Mouse (Mus musculus): Measurements from ENCODE around the gene Rnf222.
"Not testable (repeated sequence)": the region's sequence is repeated elsewhere in the genome, so short reads cannot be mapped to it uniquely, and the experiment has no call there.

The Rnf222 gene

GRCm38 (mm10) chr11:68908846-68909503 lies 20.6 kb downstream of the Rnf222 start:
- in situ Hi-C loops (cut with MseI, MboI) = loop anchor here (5.0 kb wide), 1 partner anchor 73 kb away; no protein-coding TSS in a partner anchor

GRCm38 (mm10) chr11:68911531-68912177 lies 23.3 kb downstream of the Rnf222 start:
- in situ Hi-C loops (cut with MseI, MboI) = no loop called here

- in situ Hi-C loops (cut with MseI, MboI) = no loop called here
Observed at GRCm38 (mm10) chr11:68914566-68914965, 26.2 kb downstream of the Rnf222 start.

- in situ Hi-C loops (cut with MseI, MboI) = no loop called here
Observed at GRCm38 (mm10) chr11:68923191-68923590, 34.8 kb downstream of the Rnf222 start.

- in situ Hi-C loops (cut with MseI, MboI) = no loop called here
Observed at GRCm38 (mm10) chr11:68924749-68925148, 36.4 kb downstream of the Rnf222 start.

GRCm38 (mm10) chr11:68926981-68927380 lies 38.6 kb downstream of the Rnf222 start, which contains the start of gene Odf4:
Gene Odf4 (minus strand): TSS chr11:68927081.
- in situ Hi-C loops (cut with MseI, MboI) = no loop called here

- in situ Hi-C loops (cut with MseI, MboI) = no loop called here
Observed at GRCm38 (mm10) chr11:68929947-68930346, 41.6 kb downstream of the Rnf222 start.

GRCm38 (mm10) chr11:68933885-68934507 lies 45.6 kb downstream of the Rnf222 start:
- in situ Hi-C loops (cut with MseI, MboI) = no loop called here

- in situ Hi-C loops (cut with MseI, MboI) = not testable (repeated sequence)
Observed at GRCm38 (mm10) chr11:68936951-68937350, 48.6 kb downstream of the Rnf222 start.

GRCm38 (mm10) chr11:68939451-68940304 lies 51.3 kb downstream of the Rnf222 start:
- in situ Hi-C loops (cut with MseI, MboI) = no loop called here

- in situ Hi-C loops (cut with MseI, MboI) = no loop called here
Observed at GRCm38 (mm10) chr11:68940516-68940915, 52.2 kb downstream of the Rnf222 start.

- in situ Hi-C loops (cut with MseI, MboI) = no loop called here
Observed at GRCm38 (mm10) chr11:68942731-68943130, 54.4 kb downstream of the Rnf222 start.

- in situ Hi-C loops (cut with MseI, MboI) = no loop called here
Observed at GRCm38 (mm10) chr11:68945245-68945644, 56.9 kb downstream of the Rnf222 start.
